Mouse (Mus musculus): ENCODE measurements at regions not wholly inside any gene's neighbourhood (a gene's known extent, or its start where the extent isn't known, plus 50 kb on each side); places are given as distances from the start of the nearest gene placed in this dataset.

DNA sequence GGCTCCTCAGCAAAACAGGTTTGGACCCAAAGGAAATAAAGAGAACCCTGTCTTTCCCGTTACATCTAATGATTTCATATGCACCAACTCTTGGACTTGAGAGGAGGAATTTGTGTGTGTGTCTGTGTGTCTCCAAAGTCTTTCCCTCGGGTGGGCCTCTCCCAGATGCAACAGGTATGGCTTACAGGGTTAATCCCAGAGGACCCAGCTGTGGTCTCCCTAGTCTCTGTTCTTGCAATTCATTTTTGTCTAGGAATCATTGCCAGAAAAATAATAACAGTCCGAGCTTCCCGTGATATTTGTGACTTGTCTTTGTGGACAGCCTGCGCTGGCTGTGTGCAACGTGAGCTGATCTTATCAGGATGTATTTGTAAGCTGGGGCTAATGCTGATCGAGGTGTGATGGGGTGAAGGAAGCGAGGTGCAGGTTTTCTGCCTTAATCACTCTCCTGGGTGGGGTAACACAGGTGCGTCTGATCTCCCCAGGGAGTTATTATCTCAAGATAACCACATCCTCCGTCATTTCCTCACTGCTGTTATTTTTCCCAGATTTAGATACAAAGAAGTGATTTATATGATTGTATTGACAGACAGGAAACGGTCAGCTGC lies 627.2 kb upstream of the Sox9 start:
- TF ChIP-seq EP300 (IDR thresholded peaks at IDR 0.05; ENCODE audit: low read depth in 1 of 2, low read length in 2 of 2) (no peak), HCFC1 (IDR thresholded peaks at IDR 0.05; ENCODE audit: low read depth, low read length) (no peak), MEF2A (IDR thresholded peaks at IDR 0.05; ENCODE audit: extremely low read depth, insufficient replicate concordance, low read depth, low read length, poor library complexity, severe bottlenecking) (no peak), GATA1 (IDR thresholded peaks at IDR 0.05; ENCODE audit: low read depth, low read length) (no peak), POLR2A (IDR thresholded peaks at IDR 0.05; ENCODE audit: control insufficient read depth in 1 of 2, insufficient read depth in 1 of 2, low read depth in 1 of 2, low read length in 2 of 2, poor library complexity in 1 of 2) (no peak), CTCF (IDR thresholded peaks at IDR 0.05 in 2 of 3, conservative IDR thresholded peaks at IDR 0.05 in 1 of 3; ENCODE audit: control insufficient read depth in 1 of 3, insufficient read depth in 1 of 3, low read depth in 2 of 3, low read length in 3 of 3, poor library complexity in 1 of 3, severe bottlenecking in 1 of 3) (no peak), ZC3H11A (IDR thresholded peaks at IDR 0.05; ENCODE audit: low read depth, low read length) (no peak), SIN3A (IDR thresholded peaks at IDR 0.05; ENCODE audit: low read length) (no peak), E2F4 (IDR thresholded peaks at IDR 0.05; ENCODE audit: borderline replicate concordance, low read depth, low read length) (no peak), TCF12 (IDR thresholded peaks at IDR 0.05; ENCODE audit: low read depth, low read length) (no peak), MXI1 (IDR thresholded peaks at IDR 0.05; ENCODE audit: low read depth, low read length) (no peak), RAD21 (IDR thresholded peaks at IDR 0.05; ENCODE audit: low read depth, low read length) (no peak), KAT2A (conservative IDR thresholded peaks at IDR 0.05; ENCODE audit: low read depth, low read length) (no peak), ZKSCAN1 (IDR thresholded peaks at IDR 0.05; ENCODE audit: low read depth, low read length) (no peak)
